Mouse (Mus musculus): Measurements from ENCODE around the gene Gramd2. TPM values are rescaled to one million over a fixed set of nuclear protein-coding genes. Genes with fewer than 3 reads are reported as not detected.

Gramd2 gene
- total RNA-seq, 2 experiments from 2014 or later = 4.9 to 7.3 TPM

DNA sequence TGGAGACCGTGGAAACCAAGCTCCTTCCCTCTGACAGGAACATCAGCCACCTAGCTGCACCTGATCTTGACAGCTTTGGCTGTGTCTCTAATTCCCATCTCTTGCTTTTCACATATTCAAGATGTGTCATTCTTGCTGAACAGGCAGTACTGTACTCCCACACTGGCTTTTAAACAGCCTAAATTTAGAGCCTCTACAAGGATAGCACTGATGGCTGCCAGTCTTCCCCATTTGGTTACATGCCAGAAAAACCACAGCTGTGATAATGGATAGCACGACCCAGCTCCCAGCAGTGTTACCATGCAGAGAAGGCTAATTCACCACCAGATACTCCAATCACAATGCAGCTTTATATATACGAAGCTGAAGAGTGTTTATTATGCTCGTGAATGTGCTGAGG, 12.7 kb upstream of the Gramd2 start:
- DNase-seq (ENCODE audit: extremely low spot score in 1 of 2, low spot score in 1 of 2) = no peak

DNA sequence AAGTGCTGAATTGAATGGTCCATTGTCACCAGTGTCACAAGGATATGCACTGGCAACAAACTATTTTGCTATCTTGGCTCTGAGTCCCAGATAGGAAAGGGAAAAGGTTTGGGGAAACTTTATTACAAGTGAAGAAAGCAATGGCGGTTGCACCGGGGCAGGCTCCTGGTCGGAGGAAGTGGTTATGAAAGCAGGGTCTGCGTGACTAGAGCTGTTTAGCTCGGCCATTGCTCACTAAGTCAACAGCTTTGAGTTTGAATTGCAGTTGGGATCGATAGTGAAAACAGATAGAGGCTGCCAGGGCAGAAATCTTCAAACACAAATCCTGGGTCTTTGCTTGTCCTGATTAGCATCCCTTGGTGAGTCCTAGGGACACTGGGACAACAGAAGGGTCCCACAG, 12.0 kb upstream of the Gramd2 start:
- no peak for DNase-seq (ENCODE audit: extremely low spot score in 1 of 2, low spot score in 1 of 2)

DNA sequence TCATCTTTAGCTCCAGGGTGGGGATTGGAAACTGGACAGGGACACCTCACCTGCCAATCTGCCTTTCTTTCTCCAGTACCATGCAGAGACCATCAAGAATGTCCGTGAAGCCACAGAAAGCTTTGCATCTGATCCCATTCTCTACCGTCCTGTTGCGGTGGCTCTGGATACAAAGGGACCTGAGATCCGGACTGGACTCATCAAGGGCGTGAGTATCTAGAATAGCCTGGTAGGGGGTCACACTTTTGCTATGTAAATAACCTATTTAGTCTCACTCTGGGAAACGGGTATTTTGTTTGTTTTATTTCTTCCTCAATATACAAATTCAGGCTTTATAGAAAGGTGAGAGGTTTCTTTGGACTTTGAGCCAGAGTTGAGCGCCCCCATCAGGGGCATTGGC, 11.5 kb upstream of the Gramd2 start:
- no peak for DNase-seq (ENCODE audit: extremely low spot score in 1 of 2, low spot score in 1 of 2)

DNA sequence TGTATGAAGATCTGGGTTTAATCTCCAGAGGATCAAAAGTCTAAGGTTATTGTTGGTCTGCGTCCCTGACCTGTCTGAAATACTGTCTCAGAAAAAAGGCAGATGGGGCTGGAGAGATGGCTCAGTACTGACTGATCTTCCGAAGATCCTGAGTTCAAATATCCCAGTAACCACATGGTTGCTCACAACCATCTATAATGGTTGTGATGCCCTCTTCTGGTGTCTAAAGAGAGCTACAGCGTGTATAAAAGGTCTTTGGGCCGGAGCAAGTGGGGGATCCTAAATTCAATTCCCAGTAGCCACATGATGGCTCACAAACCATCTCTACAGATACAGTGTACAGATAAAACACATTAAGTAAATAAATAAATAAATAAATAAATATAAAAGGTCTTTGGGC, 10.8 kb upstream of the Gramd2 start:
- DNase-seq (ENCODE audit: extremely low spot score in 1 of 2, low spot score in 1 of 2) = no peak

DNA sequence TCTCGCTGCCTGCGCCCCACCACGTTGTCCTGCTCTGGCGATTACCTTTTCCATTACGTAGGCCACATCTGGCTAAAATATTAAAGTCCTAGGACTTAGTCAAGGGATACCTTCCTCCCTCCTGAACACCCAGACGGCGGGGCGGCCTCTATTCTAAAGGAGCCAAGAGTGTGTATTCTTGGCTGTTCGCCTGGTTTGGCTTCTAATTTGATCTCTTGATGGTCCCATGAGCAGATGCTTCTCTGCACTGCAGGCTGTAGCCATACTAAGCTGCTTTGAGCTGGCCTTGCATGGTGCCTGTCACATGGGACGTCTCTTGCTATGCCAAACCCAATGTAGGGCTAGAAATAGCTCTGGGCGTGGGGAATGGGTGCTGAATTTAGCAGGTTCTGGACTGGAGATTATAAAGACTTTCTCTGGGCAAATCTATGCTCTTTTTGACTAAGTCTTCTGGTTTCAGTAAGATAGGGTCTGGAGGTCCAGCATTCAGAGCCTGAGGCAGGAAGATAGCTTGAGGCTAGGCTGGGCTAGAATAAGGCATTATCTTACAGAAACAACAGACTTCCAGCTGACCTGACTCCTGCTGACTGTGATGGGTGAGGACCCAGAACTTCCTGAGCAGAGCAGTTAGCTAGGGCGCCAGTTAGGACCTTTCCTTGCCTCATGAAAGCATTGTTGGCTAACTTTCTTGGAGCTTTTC, 7.6 kb upstream of the Gramd2 start:
- no peak for DNase-seq (ENCODE audit: extremely low spot score in 1 of 2, low spot score in 1 of 2)

DNA sequence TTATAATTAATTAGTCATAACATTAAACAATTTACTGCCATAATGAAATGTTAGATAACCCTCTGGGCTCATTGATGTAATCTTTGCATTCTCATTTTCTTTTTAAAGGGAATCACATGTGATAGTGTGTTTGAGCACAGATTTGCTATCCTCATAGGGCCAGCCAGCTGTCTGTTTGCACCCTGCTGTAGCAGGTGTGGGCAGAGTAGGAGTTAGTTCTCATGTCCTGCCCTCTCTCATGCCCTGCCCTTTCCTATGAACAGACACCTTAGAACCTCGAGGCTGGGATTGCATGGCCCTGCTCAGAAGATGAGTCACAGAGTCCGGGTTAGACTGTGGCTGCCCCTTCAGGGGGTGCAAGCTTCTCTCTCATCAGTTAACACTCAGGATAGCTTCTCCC, 6.5 kb upstream of the Gramd2 start:
- DNase-seq (ENCODE audit: extremely low spot score in 1 of 2, low spot score in 1 of 2) = no peak

DNA sequence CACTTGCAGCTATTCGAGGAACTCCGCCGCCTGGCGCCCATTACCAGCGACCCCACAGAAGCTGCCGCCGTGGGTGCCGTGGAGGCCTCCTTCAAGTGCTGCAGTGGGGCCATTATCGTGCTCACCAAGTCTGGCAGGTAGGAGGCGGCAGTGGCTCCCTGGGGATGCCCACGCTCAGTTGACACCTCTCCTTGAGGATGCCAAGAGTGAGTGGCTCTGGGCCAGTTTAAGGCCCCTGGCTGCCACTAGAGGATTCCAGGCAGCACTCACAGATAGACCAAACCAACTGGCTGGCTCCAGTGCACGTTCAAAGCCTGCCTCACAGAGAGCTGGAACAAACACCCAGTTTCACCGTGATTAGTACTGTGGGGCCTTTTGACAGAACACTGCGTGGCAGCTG, 4.3 kb upstream of the Gramd2 start:
- no peak for DNase-seq (ENCODE audit: extremely low spot score in 1 of 2, low spot score in 1 of 2)

DNA sequence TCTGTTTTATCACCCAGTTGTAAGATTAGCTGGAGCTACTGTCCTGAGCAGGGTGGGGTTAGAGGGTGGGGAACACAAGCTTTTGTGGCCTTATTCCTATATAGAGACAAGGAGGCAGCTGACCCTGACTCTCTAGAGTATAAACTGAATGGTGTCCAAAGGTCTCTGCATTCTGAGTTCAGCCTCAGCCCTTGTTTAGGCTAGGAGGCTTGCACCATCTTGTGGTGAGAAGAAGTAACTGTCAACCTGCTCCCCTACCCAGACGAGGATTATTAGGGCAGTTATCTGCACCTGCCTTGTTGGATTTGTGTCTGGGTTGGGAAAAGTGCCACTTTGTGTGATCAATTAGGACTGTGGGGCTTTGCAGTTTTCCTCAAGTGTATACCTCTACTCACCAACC, 1.6 kb upstream of the Gramd2 start:
- no peak for DNase-seq (ENCODE audit: extremely low spot score in 1 of 2, low spot score in 1 of 2)

DNA sequence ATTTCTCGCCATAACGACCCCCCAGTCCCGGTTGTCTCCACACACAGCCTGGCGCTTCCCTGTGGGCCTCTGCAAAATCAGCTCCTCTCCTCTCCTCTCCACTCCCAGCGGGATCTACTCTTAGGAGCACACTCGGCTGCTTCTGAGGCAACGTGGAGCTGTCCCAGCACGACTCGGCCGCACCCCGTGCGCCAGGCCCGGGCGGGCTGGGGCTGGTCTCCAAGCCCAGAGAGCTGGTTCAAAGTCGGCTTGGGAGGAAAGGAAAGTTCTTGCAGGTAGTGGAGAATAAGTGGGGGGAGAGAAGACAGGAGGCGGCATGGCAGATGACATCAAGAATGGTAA, 561 bp downstream of the Gramd2 start:
- no peak for DNase-seq (ENCODE audit: extremely low spot score in 1 of 2, low spot score in 1 of 2)

DNA sequence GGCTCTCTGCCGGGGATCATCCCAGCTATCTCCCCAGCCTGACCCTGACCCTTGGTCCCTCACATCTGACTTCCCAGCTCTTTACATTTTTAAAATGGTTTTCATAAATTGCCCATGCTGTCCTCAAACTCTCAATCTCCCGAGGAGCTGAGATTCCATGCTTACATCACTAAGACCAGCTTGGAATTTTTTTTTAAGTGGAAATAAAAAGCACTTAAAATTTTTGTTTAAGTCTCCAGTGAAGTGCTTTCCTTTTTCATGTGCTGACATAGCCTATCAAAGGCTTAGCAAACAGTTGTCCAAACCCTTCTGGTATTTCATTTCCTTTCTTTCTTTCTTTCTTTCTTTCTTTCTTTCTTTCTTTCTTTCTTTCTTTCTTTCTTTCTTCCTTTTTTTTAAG, 4.1 kb downstream of the Gramd2 start:
- DNase-seq (ENCODE audit: extremely low spot score in 1 of 2, low spot score in 1 of 2) = no peak

DNA sequence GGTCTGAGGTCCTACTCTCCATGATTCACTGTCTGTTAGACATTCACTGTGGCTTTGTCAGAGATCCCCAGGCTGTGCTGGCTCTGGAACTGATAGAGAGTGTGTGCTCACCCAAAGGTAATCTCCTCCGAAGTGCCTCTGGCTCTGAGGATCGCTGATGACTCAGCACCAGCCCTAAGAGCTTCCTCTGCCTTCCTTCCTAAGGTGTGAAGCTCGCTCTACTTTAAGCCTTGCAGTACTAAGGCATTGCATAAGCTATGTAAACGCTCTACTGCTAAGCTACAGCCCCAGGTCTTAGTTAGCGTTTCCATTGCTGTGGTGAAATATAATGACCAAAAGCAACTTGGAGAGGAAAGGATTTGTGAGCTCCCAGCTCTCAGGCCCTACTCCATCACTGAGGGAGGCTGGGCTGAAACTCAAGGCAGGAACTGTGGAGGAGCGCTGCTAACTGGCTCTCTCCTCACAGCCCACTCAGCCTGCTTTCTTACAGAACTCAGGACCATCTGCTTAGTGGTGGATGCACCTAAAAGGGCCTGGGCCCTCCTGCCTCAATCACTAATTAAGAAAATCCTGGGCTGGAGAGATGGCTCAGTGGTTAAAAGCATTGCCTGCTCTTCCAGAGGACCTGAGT, 7.6 kb downstream of the Gramd2 start:
- DNase-seq (ENCODE audit: extremely low spot score in 1 of 2, low spot score in 1 of 2) = no peak

DNA sequence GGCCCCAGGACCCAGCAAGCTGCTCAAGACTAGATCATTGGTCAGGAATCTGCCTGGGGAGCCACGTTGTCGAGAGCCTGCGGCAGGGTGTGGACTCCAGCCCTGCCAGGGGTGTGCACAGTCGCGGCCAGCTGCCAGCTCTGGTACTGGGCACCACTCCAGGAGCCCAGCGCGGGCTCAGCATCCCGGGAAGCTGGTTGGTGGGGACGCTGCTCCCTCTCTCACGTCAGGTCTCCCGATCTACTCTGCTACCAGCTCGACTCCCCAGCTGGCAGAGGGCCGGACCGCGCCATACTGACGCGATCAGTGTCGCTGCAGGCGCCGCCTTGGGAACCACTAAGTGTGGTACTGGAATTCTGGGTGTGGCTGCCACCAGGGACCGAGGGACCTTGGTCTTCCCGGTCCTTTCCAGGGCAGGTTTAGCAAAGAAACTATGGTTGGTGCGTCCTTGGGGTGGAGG, 11.7 kb downstream of the Gramd2 start:
- DNase-seq (ENCODE audit: extremely low spot score in 1 of 2, low spot score in 1 of 2) = peak; percentile 75 to 79

DNA sequence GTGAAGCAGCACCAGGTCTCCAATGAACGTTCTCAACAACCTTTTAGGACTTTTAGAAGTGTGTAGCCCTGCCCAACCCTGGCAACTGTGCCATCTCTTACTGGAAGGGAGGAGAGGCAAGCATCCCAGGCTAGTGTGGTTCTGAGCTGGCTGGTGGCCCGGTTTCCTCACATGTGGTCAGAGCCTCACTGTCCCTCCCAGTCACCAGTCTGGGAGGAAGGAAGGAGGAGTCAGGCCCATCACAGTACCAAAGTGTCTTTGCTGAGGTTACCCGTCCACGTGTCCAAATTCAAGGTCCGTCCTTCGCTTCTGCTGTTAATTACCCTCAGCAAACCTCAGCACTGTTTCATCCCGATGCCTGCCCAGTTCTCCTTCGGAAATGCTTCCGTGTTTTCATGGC, 12.2 kb downstream of the Gramd2 start:
- peak in 1 of 2 experiments; percentile 38 for DNase-seq (ENCODE audit: extremely low spot score in 1 of 2, low spot score in 1 of 2)

DNA sequence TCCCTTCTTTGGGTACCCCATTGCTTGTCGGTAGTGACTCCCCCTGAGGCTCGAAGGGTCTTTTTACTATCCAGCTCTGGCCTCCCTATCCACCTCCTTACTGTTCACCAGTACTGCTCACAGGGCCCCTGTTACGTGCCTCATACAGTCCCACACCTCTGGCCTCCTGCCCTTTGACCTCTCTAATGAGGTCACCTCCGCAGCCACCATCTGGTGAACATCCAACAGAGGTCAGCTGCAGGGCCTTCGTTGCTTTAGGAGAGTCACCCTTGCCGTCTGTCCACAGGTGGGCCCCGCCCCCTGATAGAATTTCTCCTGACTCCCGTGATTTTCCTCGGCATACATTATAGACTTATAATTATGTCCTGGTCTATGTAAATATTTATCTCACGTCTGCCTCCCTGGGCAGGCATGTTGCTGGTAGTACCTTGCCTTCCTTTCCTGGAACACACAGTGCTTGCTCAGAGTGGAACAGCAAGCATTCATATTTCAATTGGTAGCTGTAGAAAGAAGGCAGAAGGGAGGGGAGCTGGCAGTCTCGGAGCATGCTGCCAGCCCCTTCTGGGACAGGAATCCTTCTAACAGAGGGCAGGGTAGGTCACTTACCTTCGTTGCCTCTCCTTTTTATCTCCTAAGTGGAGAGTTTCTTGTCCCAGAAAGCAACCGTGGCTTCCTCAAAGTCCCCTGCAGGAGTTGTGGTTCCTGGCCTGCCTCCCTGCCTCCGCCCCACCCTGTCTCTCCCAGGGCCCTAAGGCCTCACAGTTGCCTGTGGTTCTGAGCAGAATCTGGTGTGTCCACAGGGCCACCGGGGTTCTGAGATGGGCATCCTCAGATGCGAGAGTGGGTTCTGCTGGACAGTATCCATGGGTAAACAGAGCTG, 14.9 kb downstream of the Gramd2 start:
- DNase-seq (ENCODE audit: extremely low spot score in 1 of 2, low spot score in 1 of 2) = no peak

DNA sequence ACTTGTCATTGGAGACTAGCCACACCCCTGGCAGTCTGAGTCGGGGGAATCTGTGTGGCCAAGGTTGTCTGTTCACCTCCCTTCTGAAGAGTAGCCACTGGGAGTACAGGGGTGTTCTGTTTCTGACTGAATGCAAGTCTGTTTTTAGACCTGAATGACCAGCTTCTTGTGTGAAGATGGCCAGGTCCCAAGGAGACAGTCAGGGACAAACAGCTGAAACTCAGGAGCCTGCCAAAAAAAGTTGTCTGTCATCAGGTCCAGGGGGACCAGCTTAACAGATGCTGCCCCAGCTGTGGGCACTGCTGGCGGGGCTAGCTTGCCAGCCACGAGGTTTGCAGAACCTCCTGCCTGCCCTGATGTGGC, 15.5 kb downstream of the Gramd2 start:
- no peak for DNase-seq (ENCODE audit: extremely low spot score in 1 of 2, low spot score in 1 of 2)

DNA sequence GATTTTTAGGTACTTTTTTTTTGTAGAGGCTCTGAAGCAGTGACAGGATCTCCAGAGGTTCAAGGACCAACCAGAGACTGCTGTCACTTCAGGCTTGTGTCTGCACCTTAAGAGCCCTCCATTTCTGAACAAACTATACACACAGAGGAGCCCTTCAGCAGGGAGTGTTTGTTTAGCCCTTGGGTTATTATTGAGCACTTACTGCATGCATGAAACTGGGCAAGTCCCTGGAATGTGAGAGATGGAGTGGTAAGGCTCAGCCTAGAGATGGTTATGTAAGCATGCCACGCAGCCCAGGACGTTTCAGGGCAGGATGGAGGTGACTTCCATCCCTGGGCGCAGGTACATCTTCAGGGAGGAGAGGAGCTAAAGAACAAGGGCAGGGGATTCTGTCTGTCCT, 16.4 kb downstream of the Gramd2 start:
- no peak for DNase-seq (ENCODE audit: extremely low spot score in 1 of 2, low spot score in 1 of 2)

DNA sequence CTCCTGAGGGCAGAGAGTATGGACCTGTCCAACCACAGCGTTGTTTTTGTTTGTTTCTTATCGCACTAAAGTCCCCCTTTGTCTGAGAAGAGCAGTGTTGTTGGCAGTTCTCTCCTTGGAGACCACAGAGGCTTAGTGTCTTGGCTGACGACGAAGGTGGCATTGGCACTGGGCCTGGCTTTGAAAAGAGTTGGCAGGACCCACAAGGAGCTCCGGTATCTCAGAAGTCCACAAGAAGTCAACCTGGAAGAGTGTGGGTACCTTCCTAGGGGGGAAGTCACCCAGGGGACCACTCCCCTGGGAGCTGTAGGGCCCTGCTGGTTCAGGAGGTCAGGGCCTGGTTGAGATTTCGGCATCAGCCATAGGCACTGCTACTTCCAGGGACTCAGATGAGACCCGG, 21.1 kb downstream of the Gramd2 start:
- DNase-seq (ENCODE audit: extremely low spot score in 1 of 2, low spot score in 1 of 2) = no peak

DNA sequence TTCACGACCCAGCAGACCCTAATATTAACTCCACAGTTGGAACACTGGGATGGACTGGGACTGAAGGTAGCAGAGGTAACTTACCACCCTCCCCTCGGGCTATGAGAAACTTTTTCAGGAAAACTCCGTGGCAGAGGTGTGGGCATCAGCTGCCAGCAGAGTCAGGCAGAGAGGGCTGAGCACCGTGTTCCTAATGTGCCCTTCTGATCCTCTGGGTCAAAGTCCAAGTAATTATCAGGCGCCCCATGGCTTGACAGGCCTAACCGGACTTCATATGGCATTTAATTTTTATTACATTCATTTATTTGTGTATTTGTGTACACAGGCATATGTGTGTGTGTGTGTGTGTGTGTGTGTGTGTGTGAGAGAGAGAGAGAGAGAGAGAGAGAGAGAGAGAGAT, 23.2 kb downstream of the Gramd2 start:
- no peak for DNase-seq (ENCODE audit: extremely low spot score in 1 of 2, low spot score in 1 of 2)

DNA sequence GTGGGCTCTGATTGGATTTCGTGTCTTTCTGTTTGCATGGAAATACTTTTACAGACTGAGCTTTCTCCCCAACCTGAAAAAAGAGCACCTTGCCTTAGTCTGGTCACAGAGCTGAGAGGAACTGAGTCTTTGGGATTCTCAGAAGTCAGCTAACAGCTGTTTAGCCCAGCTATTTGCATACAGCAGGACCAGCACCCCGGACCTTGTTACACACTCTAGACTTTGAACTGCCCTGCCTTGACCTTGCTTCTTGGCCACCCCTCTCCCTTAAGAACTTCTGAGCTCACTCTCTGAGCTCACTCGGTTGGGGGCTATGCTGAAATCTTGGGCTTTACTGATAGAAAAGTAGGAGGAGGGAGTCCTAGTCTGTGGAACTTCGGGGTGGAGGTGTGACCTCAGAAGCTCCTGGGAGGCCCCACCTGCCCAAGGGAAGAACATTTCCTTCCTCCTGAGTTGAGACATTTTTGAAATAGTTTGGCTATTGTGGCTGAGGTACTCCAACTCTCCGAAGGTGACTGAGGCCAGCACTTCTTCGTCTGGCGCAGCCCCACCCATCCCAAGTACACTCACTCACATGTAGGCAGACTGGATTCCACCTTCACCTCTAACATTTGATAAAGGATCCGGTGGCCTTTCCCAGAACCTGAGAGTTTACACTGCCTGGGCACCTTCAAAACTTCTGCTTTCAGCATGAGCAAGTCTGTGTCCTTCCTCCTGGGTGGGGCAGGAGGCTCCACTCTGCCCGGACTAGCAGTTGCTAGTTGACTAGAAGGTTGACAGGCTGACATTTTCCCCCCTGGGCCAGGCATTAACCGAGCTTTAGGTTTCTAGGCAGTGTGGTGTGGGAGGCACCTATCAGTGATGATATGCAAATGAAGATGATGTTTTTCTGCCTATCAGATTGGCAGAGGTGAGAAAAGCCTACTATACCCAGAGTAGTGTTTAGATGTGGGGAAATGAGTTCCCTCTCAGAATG, 27.2 kb downstream of the Gramd2 start:
- DNase-seq (ENCODE audit: extremely low spot score in 1 of 2, low spot score in 1 of 2) = no peak

DNA sequence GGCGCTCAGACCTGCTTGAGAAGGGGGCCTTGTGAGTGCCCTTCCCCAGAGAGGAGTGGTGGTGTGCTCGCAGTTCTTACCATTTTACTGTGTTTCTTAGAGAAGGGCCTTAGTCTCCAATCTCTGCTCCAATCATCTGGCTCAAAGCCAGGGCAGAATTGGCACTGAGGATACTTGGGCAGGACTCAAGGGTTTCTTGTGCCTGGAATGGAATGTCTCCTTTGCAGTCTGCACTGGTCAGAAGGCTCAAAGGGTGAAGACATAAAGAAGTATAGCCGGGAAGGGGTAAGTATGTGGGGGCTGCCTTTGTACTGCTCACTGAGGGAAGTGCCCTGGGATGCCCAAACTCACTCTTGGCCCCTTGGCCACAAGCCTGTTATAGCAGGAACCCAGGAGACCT, 29.3 kb downstream of the Gramd2 start:
- no peak for DNase-seq (ENCODE audit: extremely low spot score in 1 of 2, low spot score in 1 of 2)
